Mouse (Mus musculus): Measurements from ENCODE around the gene Rbm24. TPM values are rescaled to one million over a fixed set of nuclear protein-coding genes. Genes with fewer than 3 reads are reported as not detected.

Rbm24 gene
- polyA plus RNA-seq, 1 experiment from 2014 or later: 15.6 TPM

DNA sequence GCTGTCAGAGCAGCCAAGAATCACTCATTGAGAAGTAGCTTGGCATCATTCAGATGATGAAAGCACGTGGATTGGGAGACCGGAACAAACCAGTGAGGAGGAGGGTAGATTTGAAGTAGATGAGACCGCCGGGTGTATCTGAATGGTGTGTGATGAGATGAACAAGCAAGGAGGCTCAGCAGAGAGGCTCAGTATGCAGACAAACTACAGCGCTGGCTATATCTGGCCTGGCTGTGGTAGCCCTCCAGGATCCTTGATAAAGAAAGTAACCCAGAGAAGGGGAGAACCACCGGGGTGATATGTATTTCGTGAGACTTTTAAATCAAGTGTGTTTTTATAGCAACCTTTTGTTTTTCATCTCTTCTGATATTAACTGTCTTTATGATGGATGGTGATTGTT, 5.6 kb downstream of the Rbm24 start:
- 92% methylated on average over 7 of the region's 7 CpGs for WGBS
- Histone ChIP-seq H3K9ac (ENCODE audit: low read depth, low read length) (no peak overlapping the region), H3K27me3 (replicated peaks; ENCODE audit: control insufficient read depth, insufficient read depth, low read length) (no peaks in the 10 kb centered on the region)

DNA sequence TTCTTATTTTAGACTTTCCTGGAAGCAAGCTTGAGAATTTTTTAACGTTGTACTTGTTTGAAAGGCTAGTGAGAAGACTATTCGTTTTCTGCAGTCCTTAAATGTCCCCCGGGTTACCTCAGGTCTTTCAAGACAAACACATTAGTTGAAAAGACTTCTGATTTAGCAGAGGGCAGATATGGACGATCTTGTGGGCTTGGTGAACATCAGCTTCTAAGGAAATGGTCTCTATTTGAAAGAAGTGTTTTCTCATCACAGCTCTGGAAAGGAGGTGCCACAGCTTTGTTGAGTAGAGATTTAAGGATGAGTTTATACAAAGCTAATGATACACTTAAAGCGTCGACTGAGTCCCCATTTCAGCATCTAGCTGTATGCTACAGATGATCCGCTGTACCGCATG, 6.1 kb downstream of the Rbm24 start:
- Histone ChIP-seq H3K4me2 (ENCODE audit: low read depth, low read length) (no peak overlapping the region), H3K4me3 (ENCODE audit: low read depth, low read length) (no peak overlapping the region), H3K36me3 (ENCODE audit: control insufficient read depth, insufficient read depth, low read length) (no peaks in the 10 kb centered on the region), H3K9ac (ENCODE audit: low read depth, low read length) (no peak overlapping the region), H3K27me3 (replicated peaks; ENCODE audit: control insufficient read depth, insufficient read depth, low read length) (no peaks in the 10 kb centered on the region), H3K27ac (replicated peaks; ENCODE audit: low read depth, low read length) (no peak overlapping the region), H3K4me1 (ENCODE audit: control insufficient read depth, insufficient read depth, low read length) (no peaks in the 10 kb centered on the region), H3K9me3 (ENCODE audit: control insufficient read depth, low read length) (no peaks in the 10 kb centered on the region)
- ATAC-seq (ENCODE audit: low read depth): no peak
- WGBS: 91% methylated on average over 8 of the region's 8 CpGs
- DNase-seq (ENCODE audit: low spot score): no peak

More for the DNA sequence above, 5.6 kb downstream of the Rbm24 start:
- no peak overlapping the region for H3K4me3 ChIP-seq (ENCODE audit: low read depth, low read length)
- no peaks in the 10 kb centered on the region for H3K9me3 ChIP-seq (ENCODE audit: control insufficient read depth, low read length)
- H3K4me2 ChIP-seq (ENCODE audit: low read depth, low read length): no peak overlapping the region
- DNase-seq (ENCODE audit: low spot score) (no peak), ATAC-seq (ENCODE audit: low read depth) (no peak)
- H3K4me1 ChIP-seq (ENCODE audit: control insufficient read depth, insufficient read depth, low read length): no peaks in the 10 kb centered on the region
- no peak overlapping the region for H3K27ac ChIP-seq (replicated peaks; ENCODE audit: low read depth, low read length)
- H3K36me3 ChIP-seq (ENCODE audit: control insufficient read depth, insufficient read depth, low read length): no peaks in the 10 kb centered on the region

DNA sequence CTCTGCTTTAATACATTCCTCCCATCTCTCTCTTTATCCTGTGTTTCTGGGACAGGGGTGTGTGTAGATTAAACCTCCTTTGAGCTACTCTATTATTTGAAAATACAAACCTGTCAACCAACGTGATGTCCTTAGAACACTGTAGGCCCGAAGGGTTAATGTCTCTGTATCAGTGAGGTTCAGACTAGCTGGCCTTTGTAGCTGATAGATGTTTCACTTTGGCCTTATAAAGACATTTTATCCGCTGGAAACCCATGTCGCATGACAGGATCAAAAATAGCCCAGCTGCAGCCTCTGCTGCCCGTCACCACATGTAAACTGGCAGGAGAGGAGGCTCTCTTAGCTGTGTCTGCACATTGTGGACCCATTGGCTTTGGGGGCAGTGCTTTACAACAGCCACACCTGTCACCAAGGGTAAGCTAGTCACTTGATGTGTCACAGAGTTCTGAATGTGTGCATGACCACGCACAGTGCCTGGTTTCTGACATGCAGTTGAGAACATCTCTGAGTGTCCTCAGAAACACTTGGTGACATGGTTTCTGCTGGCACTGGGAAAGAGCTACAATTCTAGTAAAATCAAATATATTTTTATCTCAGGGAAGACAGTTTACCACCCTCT, 8.5 kb downstream of the Rbm24 start:
- no peak overlapping the region for H3K4me3 ChIP-seq (ENCODE audit: low read depth, low read length)
- no peak overlapping the region for H3K4me2 ChIP-seq (ENCODE audit: low read depth, low read length)
- no peak overlapping the region for H3K27ac ChIP-seq (replicated peaks; ENCODE audit: low read depth, low read length)
- 79% methylated on average over 6 of the region's 6 CpGs for whole genome bisulfite sequencing
- no peaks in the 10 kb centered on the region for H3K9me3 ChIP-seq (ENCODE audit: control insufficient read depth, low read length)
- H3K4me1 ChIP-seq (ENCODE audit: control insufficient read depth, insufficient read depth, low read length): no peaks in the 10 kb centered on the region
- DNase-seq (ENCODE audit: low spot score) (peak; percentile 40), ATAC-seq (ENCODE audit: low read depth) (0 out of 2 replicates have a peak, but pooled peaks have one; percentile 44)
- no peak overlapping the region for H3K9ac ChIP-seq (ENCODE audit: low read depth, low read length)
- no peaks in the 10 kb centered on the region for H3K36me3 ChIP-seq (ENCODE audit: control insufficient read depth, insufficient read depth, low read length)
- H3K27me3 ChIP-seq (replicated peaks; ENCODE audit: control insufficient read depth, insufficient read depth, low read length): no peaks in the 10 kb centered on the region

DNA sequence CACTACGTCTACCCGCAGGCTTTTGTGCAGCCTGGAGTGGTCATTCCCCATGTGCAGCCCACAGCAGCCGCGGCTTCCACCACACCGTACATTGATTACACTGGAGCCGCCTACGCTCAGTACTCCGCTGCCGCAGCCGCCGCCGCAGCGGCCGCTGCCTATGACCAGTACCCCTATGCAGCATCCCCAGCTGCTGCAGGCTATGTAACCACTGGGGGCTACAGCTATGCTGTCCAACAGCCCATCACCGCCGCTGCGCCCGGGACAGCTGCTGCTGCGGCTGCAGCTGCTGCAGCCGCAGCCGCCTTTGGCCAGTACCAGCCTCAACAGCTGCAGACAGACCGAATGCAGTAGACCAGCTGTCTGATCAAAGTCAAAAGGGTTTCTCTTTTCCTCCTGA, 10.7 kb downstream of the Rbm24 start:
- peak; percentile 67; the same call in 1 of the 2 replicates for ATAC-seq (ENCODE audit: low read depth)
- 80% methylated on average over 22 of the region's 22 CpGs for WGBS
- Histone ChIP-seq H3K4me2 (ENCODE audit: low read depth, low read length) (no peak overlapping the region), H3K27ac (replicated peaks; ENCODE audit: low read depth, low read length) (no peak overlapping the region), H3K9me3 (ENCODE audit: control insufficient read depth, low read length) (no peaks in the 10 kb centered on the region), H3K9ac (ENCODE audit: low read depth, low read length) (no peak overlapping the region), H3K4me1 (ENCODE audit: control insufficient read depth, insufficient read depth, low read length) (no peaks in the 10 kb centered on the region), H3K4me3 (ENCODE audit: low read depth, low read length) (no peak overlapping the region), H3K36me3 (ENCODE audit: control insufficient read depth, insufficient read depth, low read length) (no peaks in the 10 kb centered on the region), H3K27me3 (replicated peaks; ENCODE audit: control insufficient read depth, insufficient read depth, low read length) (no peaks in the 10 kb centered on the region)
- DNase-seq (ENCODE audit: low spot score): peak; percentile 52

DNA sequence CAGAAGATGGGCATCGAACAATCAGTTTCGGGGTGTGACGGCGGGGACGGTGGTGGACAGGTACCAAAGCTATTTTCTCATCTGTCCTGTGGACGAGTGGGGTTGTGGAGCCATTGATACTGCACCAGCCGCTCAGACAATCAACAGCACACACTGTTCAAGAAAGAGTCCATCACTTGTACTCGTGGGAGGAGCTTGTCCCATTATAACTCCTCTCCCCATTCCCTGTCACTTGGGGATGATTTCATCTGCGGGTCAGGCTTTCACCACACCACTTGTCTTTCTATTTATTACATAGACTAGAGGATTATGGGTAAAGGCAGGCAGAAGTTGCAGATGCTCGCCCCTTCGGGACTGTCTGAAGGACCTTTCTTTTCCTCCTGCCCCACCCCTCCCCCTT, 11.6 kb downstream of the Rbm24 start:
- no peak for DNase-seq (ENCODE audit: low spot score)
- no peaks in the 10 kb centered on the region for H3K36me3 ChIP-seq (ENCODE audit: control insufficient read depth, insufficient read depth, low read length)
- no peak overlapping the region for H3K4me2 ChIP-seq (ENCODE audit: low read depth, low read length)
- no peak overlapping the region for H3K4me3 ChIP-seq (ENCODE audit: low read depth, low read length)
- H3K27me3 ChIP-seq (replicated peaks; ENCODE audit: control insufficient read depth, insufficient read depth, low read length): no peaks in the 10 kb centered on the region
- no peaks in the 10 kb centered on the region for H3K4me1 ChIP-seq (ENCODE audit: control insufficient read depth, insufficient read depth, low read length)
- ATAC-seq (ENCODE audit: low read depth): no peak
- no peak overlapping the region for H3K27ac ChIP-seq (replicated peaks; ENCODE audit: low read depth, low read length)
- H3K9ac ChIP-seq (ENCODE audit: low read depth, low read length): no peak overlapping the region
- 90% methylated on average over 11 of the region's 11 CpGs for WGBS
- no peaks in the 10 kb centered on the region for H3K9me3 ChIP-seq (ENCODE audit: control insufficient read depth, low read length)

GRCm38 (mm10) chr13:46433880-46434560, 15.8 kb downstream of the Rbm24 start:
- Histone ChIP-seq H3K27ac (replicated peaks; ENCODE audit: low read depth, low read length) (no peak overlapping the region), H3K4me2 (ENCODE audit: low read depth, low read length) (no peak overlapping the region), H3K9ac (ENCODE audit: low read depth, low read length) (no peak overlapping the region), H3K36me3 (ENCODE audit: control insufficient read depth, insufficient read depth, low read length) (no peaks in the 10 kb centered on the region), H3K4me3 (ENCODE audit: low read depth, low read length) (no peak overlapping the region), H3K9me3 (ENCODE audit: control insufficient read depth, low read length) (no peaks in the 10 kb centered on the region), H3K27me3 (replicated peaks; ENCODE audit: control insufficient read depth, insufficient read depth, low read length) (no peaks in the 10 kb centered on the region), H3K4me1 (ENCODE audit: control insufficient read depth, insufficient read depth, low read length) (no peaks in the 10 kb centered on the region)
- ATAC-seq (ENCODE audit: low read depth) (no peak), DNase-seq (ENCODE audit: low spot score) (no peak)
- 47% methylated on average over 8 of the region's 8 CpGs for WGBS

DNA sequence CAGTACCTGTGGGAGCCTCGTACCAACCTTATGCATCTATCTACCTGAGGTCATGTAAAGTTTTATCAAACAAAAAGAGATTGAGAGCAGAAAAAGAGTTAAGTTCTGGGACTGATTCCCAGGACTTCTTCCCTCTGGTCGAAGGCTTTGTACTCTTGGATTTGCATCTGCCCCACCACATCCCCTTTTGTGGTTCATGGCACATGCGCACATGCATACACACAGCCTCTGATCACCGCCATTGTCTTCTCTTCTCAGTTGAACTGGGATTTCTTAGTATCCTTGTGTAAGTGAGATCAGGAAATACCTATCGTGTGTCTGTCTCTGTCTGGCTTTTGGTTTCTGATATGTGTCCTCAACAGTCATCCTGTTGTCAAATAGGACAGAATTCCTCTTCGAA, 20.7 kb downstream of the Rbm24 start:
- Histone ChIP-seq H3K4me3 (ENCODE audit: low read depth, low read length) (no peak overlapping the region), H3K27ac (replicated peaks; ENCODE audit: low read depth, low read length) (no peak overlapping the region), H3K36me3 (ENCODE audit: control insufficient read depth, insufficient read depth, low read length) (no peaks in the 10 kb centered on the region), H3K4me1 (ENCODE audit: control insufficient read depth, insufficient read depth, low read length) (no peaks in the 10 kb centered on the region), H3K27me3 (replicated peaks; ENCODE audit: control insufficient read depth, insufficient read depth, low read length) (no peaks in the 10 kb centered on the region), H3K4me2 (ENCODE audit: low read depth, low read length) (no peak overlapping the region), H3K9ac (ENCODE audit: low read depth, low read length) (no peak overlapping the region), H3K9me3 (ENCODE audit: control insufficient read depth, low read length) (no peaks in the 10 kb centered on the region)
- WGBS: 74% methylated on average over 6 of the region's 6 CpGs
- no peak for DNase-seq (ENCODE audit: low spot score)
- no peak for ATAC-seq (ENCODE audit: low read depth)

DNA sequence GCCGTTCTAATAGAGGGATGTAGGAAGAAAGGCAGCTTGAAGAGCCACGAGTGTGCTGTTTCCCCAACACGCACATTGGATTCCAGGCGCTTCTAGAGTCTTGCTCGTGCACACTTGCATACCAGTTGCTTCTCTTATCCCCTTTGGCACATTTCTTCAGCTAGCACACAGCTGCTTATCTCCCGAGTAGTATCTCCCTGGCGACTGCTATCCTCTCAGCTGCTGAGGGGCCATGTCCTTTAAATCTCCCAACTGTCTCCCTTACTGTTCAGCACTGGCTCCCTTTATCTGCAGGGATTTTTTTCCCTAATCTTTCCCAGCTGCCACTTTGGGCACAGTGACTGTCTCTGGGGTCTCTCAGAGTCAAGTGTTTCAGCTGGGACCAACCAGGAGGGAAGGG, 25.8 kb downstream of the Rbm24 start:
- no peaks in the 10 kb centered on the region for H3K36me3 ChIP-seq (ENCODE audit: control insufficient read depth, insufficient read depth, low read length)
- H3K9me3 ChIP-seq (ENCODE audit: control insufficient read depth, low read length): no peaks in the 10 kb centered on the region
- peak; percentile 78 for ATAC-seq (ENCODE audit: low read depth)

DNA sequence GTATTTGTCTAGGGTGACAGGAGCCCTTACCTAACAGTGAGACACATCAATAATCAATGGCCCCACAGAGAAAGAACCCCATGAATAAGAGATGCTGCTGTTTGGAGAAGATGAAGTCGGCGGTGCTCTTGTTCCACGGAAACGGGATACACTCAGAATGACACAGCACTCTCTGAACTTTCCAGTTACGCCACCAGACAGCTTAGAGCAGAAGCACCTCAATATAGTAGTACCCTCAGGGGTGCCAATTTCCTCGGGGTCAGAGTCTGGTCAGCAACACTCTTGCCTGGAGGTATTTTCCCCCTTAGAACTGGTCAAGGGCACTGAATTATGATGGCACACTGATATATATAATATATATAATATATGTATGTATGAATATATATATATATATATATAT, 27.8 kb downstream of the Rbm24 start:
- Histone ChIP-seq H3K9me3 (ENCODE audit: control insufficient read depth, low read length) (no peaks in the 10 kb centered on the region), H3K27ac (replicated peaks; ENCODE audit: low read depth, low read length) (no peak overlapping the region), H3K27me3 (replicated peaks; ENCODE audit: control insufficient read depth, insufficient read depth, low read length) (no peaks in the 10 kb centered on the region), H3K4me1 (ENCODE audit: control insufficient read depth, insufficient read depth, low read length) (no peaks in the 10 kb centered on the region), H3K4me2 (ENCODE audit: low read depth, low read length) (no peak overlapping the region), H3K4me3 (ENCODE audit: low read depth, low read length) (no peak overlapping the region), H3K9ac (ENCODE audit: low read depth, low read length) (no peak overlapping the region), H3K36me3 (ENCODE audit: control insufficient read depth, insufficient read depth, low read length) (no peaks in the 10 kb centered on the region)
- DNase-seq (ENCODE audit: low spot score) (no peak), ATAC-seq (ENCODE audit: low read depth) (no peak)
- WGBS: 88% methylated on average over 6 of the region's 6 CpGs

More for the DNA sequence above, 25.8 kb downstream of the Rbm24 start:
- no peak overlapping the region for H3K4me3 ChIP-seq (ENCODE audit: low read depth, low read length)
- H3K4me2 ChIP-seq (ENCODE audit: low read depth, low read length): no peak overlapping the region
- peak; percentile 78 for DNase-seq (ENCODE audit: low spot score)
- WGBS: 67% methylated on average over 7 of the region's 7 CpGs
- no peaks in the 10 kb centered on the region for H3K27me3 ChIP-seq (replicated peaks; ENCODE audit: control insufficient read depth, insufficient read depth, low read length)
- H3K4me1 ChIP-seq (ENCODE audit: control insufficient read depth, insufficient read depth, low read length): no peaks in the 10 kb centered on the region
- no peak overlapping the region for H3K27ac ChIP-seq (replicated peaks; ENCODE audit: low read depth, low read length)
- H3K9ac ChIP-seq (ENCODE audit: low read depth, low read length): no peak overlapping the region
